Mouse (Mus musculus): ENCODE data around the gene Olfr985. TPM values are rescaled to one million over a fixed set of nuclear protein-coding genes. Genes with fewer than 3 reads are reported as not detected.

The Olfr985 gene
- polyA plus RNA-seq (2012; rRNA removed): not detected in 2 replicates

DNA sequence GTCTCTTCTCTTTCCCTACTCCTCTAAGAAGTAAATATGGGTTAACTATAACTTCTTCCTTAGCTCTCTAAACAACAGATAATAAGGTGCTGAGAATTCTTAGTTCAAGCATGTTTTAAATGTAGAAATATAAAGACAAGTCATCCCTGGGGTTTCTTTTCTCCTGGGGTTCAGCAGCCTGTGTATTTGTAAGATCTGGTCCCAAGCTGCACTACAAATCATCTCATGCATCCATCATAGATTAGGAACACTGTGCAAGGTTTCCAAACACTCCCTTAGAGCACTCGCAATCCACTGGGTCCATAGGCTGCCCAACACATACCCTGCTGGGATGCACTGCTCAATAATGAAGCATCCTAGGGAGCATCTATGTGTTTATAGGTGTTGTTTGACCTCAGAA is at the start of gene Olfr985:
Gene Olfr985, minus strand, starts transcription at position 101 of the 400 bp plus-strand sequence.

DNA sequence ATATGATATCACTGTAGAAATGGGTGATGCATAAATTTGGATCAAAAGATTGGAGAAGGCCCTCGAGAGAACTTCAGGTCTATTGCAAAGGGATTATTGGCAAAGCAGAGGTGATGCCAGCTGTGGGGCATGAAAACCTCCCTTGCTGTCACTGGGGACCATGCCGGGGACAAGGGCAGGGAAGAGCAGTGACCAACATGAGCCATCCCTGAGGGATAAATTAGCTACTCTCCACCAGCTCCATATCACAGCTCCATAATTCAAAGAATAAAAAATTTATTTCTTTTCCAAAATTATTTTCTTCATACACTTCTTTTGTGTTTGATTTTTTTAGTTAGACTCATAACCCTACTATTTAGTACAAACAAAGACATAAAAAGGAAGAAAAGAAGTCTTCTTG is 15.9 kb downstream of the Olfr985 start, which contains the start of gene Olfr984:
Gene Olfr984, minus strand, starts transcription at position 101 of the 400 bp plus-strand sequence.

DNA sequence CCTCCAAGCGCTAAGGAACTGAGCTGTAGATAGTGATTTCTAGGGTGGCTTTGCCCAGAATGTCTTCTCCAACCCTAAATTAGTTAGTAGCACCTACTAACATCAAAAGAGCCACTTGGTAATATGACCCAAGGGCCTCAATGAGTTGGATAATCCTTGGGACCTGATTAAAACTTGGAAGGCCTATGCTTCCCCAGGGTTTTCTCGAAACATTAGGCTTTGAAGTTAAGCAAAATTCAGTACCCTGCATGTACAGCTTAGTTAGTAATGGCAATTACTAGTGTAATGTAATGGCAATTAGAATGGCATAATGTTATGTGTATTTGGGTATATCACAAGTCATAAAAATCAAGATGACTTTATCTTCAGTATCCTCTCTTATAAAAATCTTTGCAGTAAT is 36.5 kb downstream of the Olfr985 start, which contains the start of gene Olfr983:
Gene Olfr983, minus strand, starts transcription at position 101 of the 400 bp plus-strand sequence.

Other genes with a start within 250 kb of the Olfr985 start
- gene Olfr229, start 222.8 kb downstream of the Olfr985 start, polyA plus RNA-seq (2012; rRNA removed): not detected in 2 replicates
- gene Olfr974, start 192.7 kb downstream of the Olfr985 start, polyA plus RNA-seq (2012; rRNA removed): not detected in 2 replicates
- not detected in 2 replicates for gene Olfr975, start 178.1 kb downstream of the Olfr985 start, polyA plus RNA-seq (2012; rRNA removed)
- not detected in 2 replicates for gene Olfr976, start 169.1 kb downstream of the Olfr985 start, polyA plus RNA-seq (2012; rRNA removed)
- not detected in 2 replicates for gene Olfr978, start 138.1 kb downstream of the Olfr985 start, polyA plus RNA-seq (2012; rRNA removed)
- not detected in 2 replicates for gene Olfr979, start 126.7 kb downstream of the Olfr985 start, polyA plus RNA-seq (2012; rRNA removed)
- not detected in 2 replicates for gene Olfr980, start 120.6 kb downstream of the Olfr985 start, polyA plus RNA-seq (2012; rRNA removed)
- gene Olfr981, start 108.7 kb downstream of the Olfr985 start, polyA plus RNA-seq (2012; rRNA removed): not detected in 2 replicates
- not detected in 2 replicates for gene Olfr982, start 56.4 kb downstream of the Olfr985 start, polyA plus RNA-seq (2012; rRNA removed)
- gene Olfr983, start 36.6 kb downstream of the Olfr985 start, polyA plus RNA-seq (2012; rRNA removed): not detected in 2 replicates
- gene Olfr984, start 16.0 kb downstream of the Olfr985 start, polyA plus RNA-seq (2012; rRNA removed): not detected in 2 replicates
- not detected in 2 replicates for gene Tmem225, start 17.9 kb upstream of the Olfr985 start, polyA plus RNA-seq (2012; rRNA removed)
- not detected in 2 replicates for gene Olfr986, start 50.7 kb upstream of the Olfr985 start, polyA plus RNA-seq (2012; rRNA removed)
- 0.56 and 0.58 TPM in 2 replicates for gene Zfp202, start 62.1 kb upstream of the Olfr985 start, polyA plus RNA-seq (2012; rRNA removed)
- 0.37 and 0.62 TPM in 2 replicates for gene Scn3b, start 139.0 kb upstream of the Olfr985 start, polyA plus RNA-seq (2012; rRNA removed)